Mouse (Mus musculus) thymus, adult 2 months (tissue): ENCODE results near the gene Zgrf1.
A peak's percentile ranks its signal among the peaks of the same experiment; 100 is the strongest.

Experiments used
- CTCF ChIP-seq: fragments of 200-500 bp; IDR thresholded peaks from 2 replicates; pipeline ENCODE4 v1.5.1; 2012; ENCODE audit warnings: mild to moderate bottlenecking, control low read depth, low read length, moderate library complexity, borderline replicate concordance; ENCODE audit not compliant: control insufficient read depth, poor library complexity, insufficient read depth; ENCODE audit errors: extremely low read depth
- POLR2A ChIP-seq: fragments of 200-500 bp; IDR thresholded peaks from 2 replicates; pipeline ENCODE4 v1.6.1; 2012; ENCODE audit warnings: mild to moderate bottlenecking, low read length, control low read depth, moderate library complexity; ENCODE audit not compliant: control insufficient read depth, poor library complexity, insufficient read depth; ENCODE audit errors: extremely low read depth

DNA sequence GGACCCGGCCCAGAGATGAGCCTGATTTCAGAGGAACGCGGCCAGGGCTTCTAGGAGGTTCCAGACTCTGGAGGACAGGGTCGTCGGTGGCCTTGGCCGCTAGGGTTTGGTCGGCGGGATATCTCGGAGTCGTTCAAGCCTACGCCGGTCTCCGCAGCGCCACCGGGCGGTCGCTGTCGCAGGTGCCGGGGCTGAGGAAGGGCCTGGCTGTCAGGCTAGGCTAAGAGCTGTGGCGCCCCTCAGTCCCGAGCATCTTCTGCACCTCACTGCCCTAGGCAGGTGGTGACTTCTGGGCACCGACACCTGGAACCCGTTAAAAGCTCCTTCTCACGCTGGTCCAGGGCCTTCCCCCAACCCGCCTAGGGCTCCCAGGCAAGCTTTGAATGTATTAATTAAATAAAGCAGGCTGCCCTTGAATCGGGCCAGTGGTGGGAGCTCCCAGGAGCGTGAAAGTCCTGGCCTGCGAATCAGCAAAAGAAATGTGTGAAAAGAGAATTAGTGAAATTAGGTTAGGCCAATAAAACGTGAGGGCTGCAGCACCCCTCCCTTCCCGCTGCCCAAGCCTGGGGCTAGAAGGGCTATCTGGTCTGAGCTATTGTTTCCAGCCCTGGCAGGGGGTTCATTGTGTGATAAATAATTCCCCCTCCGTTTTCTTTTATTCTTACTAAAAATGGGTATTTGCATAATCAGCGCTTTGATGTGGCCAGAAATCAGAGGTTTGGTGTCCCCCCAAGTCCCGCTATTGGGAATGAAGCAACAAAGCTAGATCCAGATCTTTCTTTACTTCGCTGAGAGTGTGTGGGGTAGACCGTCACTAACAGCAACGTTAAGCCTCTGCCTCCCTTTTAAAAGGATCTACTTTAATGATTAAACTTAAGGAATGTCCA is 86.8 kb downstream of the Zgrf1 start:
- 0 out of 2 replicates have a peak, but pooled peaks have one; percentile 61 for TF ChIP-seq CTCF
- no peak for TF ChIP-seq POLR2A
